Comparison of ENCODE assay signal across 8 mouse cellular contexts in genomic region chr9:37460043-37460960, GRCm38 (mm10). TPM values are rescaled to one million over a fixed set of nuclear protein-coding genes. Genes with fewer than 3 reads are reported as not detected.
DNase-seq lines count a peak whose midpoint lies in the region; ATAC-seq lines count a peak whose summit lies in the region.

No protein-coding gene starts in this region.

- peak overlapping the region; percentile 45 for H3K4me3 ChIP-seq in kidney, embryonic 14.5 days (ENCODE audit: low read length)
- peak overlapping the region; percentile 46 for H3K4me3 ChIP-seq in liver, embryonic 12.5 days
- peak overlapping the region; percentile 56 for H3K4me3 ChIP-seq in neural tube, embryonic 15.5 days (replicated peaks)

- peaks cover 74% of the 10 kb centered on the region for H3K27me3 ChIP-seq in kidney, embryonic 14.5 days (ENCODE audit: control insufficient read depth, insufficient read depth, low read length)
- peaks cover 88% of the 10 kb centered on the region for H3K27me3 ChIP-seq in liver, embryonic 12.5 days (replicated peaks)
- H3K27me3 ChIP-seq in neural tube, embryonic 15.5 days (replicated peaks) = peaks cover 6% of the 10 kb centered on the region; the same call in 1 of the 2 replicates

- no peak overlapping the region for H3K27ac ChIP-seq in kidney, embryonic 14.5 days (ENCODE audit: low read depth, low read length)
- H3K27ac ChIP-seq in liver, embryonic 12.5 days = no peak overlapping the region
- H3K27ac ChIP-seq in neural tube, embryonic 15.5 days (replicated peaks) = peak overlapping the region; percentile 79

- H3K9ac ChIP-seq in kidney, embryonic 14.5 days (ENCODE audit: low read depth, low read length) = peak overlapping the region; percentile 14; the same call in 1 of the 2 replicates
- H3K9ac ChIP-seq in liver, embryonic 12.5 days = no peak overlapping the region
- peak overlapping the region; percentile 67 for H3K9ac ChIP-seq in neural tube, embryonic 15.5 days (replicated peaks)

- no peaks in the 10 kb centered on the region for H3K36me3 ChIP-seq in kidney, embryonic 14.5 days (ENCODE audit: control insufficient read depth, insufficient read depth, low read length)
- H3K36me3 ChIP-seq in liver, embryonic 12.5 days = no peaks in the 10 kb centered on the region
- no peaks in the 10 kb centered on the region for H3K36me3 ChIP-seq in neural tube, embryonic 15.5 days

- H3K9me3 ChIP-seq in kidney, embryonic 14.5 days (ENCODE audit: control insufficient read depth, low read length) = no peaks in the 10 kb centered on the region
- no peaks in the 10 kb centered on the region for H3K9me3 ChIP-seq in liver, embryonic 12.5 days (replicated peaks)
- H3K9me3 ChIP-seq in neural tube, embryonic 15.5 days (replicated peaks) = no peaks in the 10 kb centered on the region

- peaks cover 11% of the 10 kb centered on the region; the same call in 1 of the 2 replicates for H3K4me1 ChIP-seq in kidney, embryonic 14.5 days (ENCODE audit: control insufficient read depth, insufficient read depth, low read length)
- H3K4me1 ChIP-seq in liver, embryonic 12.5 days = peaks cover 9% of the 10 kb centered on the region
- peaks cover 57% of the 10 kb centered on the region for H3K4me1 ChIP-seq in neural tube, embryonic 15.5 days

- DNase-seq in ovary, postnatal 14 days (ENCODE audit: low spot score) = peak; percentile 7
- DNase-seq in ovary, postnatal 10 days (ENCODE audit: low spot score) = no peak
- peak; percentile 43 for DNase-seq in cerebellum, adult 9-11 months
- peak; percentile 37 to 52 for DNase-seq in frontal cortex, postnatal 14 days (ENCODE audit: low spot score in 2 of 2)
- no peak for DNase-seq in c-Kit-positive CD71-positive TER-119-positive erythroid progenitor cells, embryonic 14.5 days (ENCODE audit: low spot score)

- WGBS in kidney, embryonic 14.5 days = under 1% methylated on average over 77 of the region's 81 CpGs
- WGBS in liver, embryonic 12.5 days (ENCODE audit: insufficient replicate concordance) = under 1% methylated on average over 81 of the region's 81 CpGs
- WGBS in neural tube, embryonic 15.5 days = under 1% methylated on average over 81 of the region's 81 CpGs

- peak overlapping the region; percentile 86 for H3K4me2 ChIP-seq in kidney, embryonic 14.5 days (replicated peaks; ENCODE audit: low read depth, low read length)
- H3K4me2 ChIP-seq in liver, embryonic 12.5 days = peak overlapping the region; percentile 69
- peak overlapping the region; percentile 99 for H3K4me2 ChIP-seq in neural tube, embryonic 15.5 days

- peak; percentile 79 for ATAC-seq in kidney, embryonic 14.5 days (ENCODE audit: low FRiP score, low TSS enrichment)
- no peak for ATAC-seq in liver, embryonic 12.5 days
- peak; percentile 69 for ATAC-seq in neural tube, embryonic 15.5 days (ENCODE audit: low FRiP score)

RNA-seq across cellular contexts. Expression of gene Robo3, which starts 27.3 kb away (rescaled TPM):
- 0.09 and 0.11 TPM in 2 replicates for polyA plus RNA-seq in kidney, embryonic 14.5 days (2014; fragmentation: Nextera tagmentation; extraction: Ambion mirVana)
- polyA plus RNA-seq in liver, embryonic 12.5 days (2016; fragmentation: Nextera tagmentation; extraction: Ambion mirVana) = 0.25 and 0.26 TPM in 2 replicates
- polyA plus RNA-seq in neural tube, embryonic 15.5 days (2015; fragmentation: Nextera tagmentation; extraction: Ambion mirVana) = 4.8 and 8.7 TPM in 2 replicates

RNA-seq across cellular contexts. Expression of gene Msantd2, which starts 28.8 kb away (rescaled TPM):
- polyA plus RNA-seq in kidney, embryonic 14.5 days (2014; fragmentation: Nextera tagmentation; extraction: Ambion mirVana) = 28.5 and 33.2 TPM in 2 replicates
- 11.3 and 11.8 TPM in 2 replicates for polyA plus RNA-seq in liver, embryonic 12.5 days (2016; fragmentation: Nextera tagmentation; extraction: Ambion mirVana)
- 27.6 and 30.7 TPM in 2 replicates for polyA plus RNA-seq in neural tube, embryonic 15.5 days (2015; fragmentation: Nextera tagmentation; extraction: Ambion mirVana)

RNA-seq across cellular contexts. Expression of gene Robo4, which starts 58.6 kb away (rescaled TPM):
- 10.5 and 11.9 TPM in 2 replicates for polyA plus RNA-seq in kidney, embryonic 14.5 days (2014; fragmentation: Nextera tagmentation; extraction: Ambion mirVana)
- polyA plus RNA-seq in liver, embryonic 12.5 days (2016; fragmentation: Nextera tagmentation; extraction: Ambion mirVana) = 4.4 and 5.1 TPM in 2 replicates
- polyA plus RNA-seq in neural tube, embryonic 15.5 days (2015; fragmentation: Nextera tagmentation; extraction: Ambion mirVana) = 5.4 and 6.2 TPM in 2 replicates

Comparison
In these comparisons a context has a peak if more than half of its experiments do, and no peak if none do; other contexts are left out.
1. DNase-seq: peak in ovary, postnatal 14 days (single experiment), cerebellum, adult 9-11 months (single experiment) and frontal cortex, postnatal 14 days (2 of 2); none in ovary, postnatal 10 days (single experiment) and c-Kit-positive CD71-positive TER-119-positive erythroid progenitor cells, embryonic 14.5 days (single experiment).
2. Peak in every context shown above with its lines, with median percentiles within 50 percentile points of each other: H3K4me2 ChIP-seq and H3K4me3 ChIP-seq.